Comparison of ENCODE assay signal across 20 mouse cellular contexts in the genomic region with DNA sequence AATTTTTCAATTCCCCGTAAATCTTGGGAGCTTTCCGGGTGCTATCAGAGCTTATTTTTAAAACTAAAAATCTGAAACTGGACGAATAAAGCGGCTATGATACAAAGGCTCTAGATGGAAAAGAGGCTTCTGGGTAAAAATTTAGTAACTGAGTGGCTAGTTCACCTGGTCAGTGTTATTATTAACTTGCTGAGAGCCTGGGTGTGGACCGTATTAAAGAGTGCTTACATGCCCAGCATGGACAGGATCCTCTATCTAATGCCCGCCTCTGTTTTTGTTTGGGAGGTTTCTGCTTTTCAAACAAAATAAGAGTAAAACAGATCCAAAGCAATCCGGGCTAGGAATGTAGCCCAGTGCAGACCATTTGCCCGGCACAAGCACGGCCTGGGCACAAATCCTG. TPM values are rescaled to one million over a fixed set of nuclear protein-coding genes. Genes with fewer than 3 reads are reported as not detected.
"Had no signal": no experiment of that assay in that cellular context is flagged by ENCODE, and none has a peak within 500 bp of the region (broad histone marks: within the 10 kb centered on the region; RNA-seq: fewer than 3 reads in every experiment).

No protein-coding gene starts in this region.

- H3K9ac ChIP-seq: neural tube, embryonic 15.5 days; stomach, embryonic 15.5 days had no signal

- DNase-seq: retina, postnatal 1 day; right cerebral cortex, adult 18-20 months; right cerebral cortex, postnatal 14 days; right cerebral cortex, postnatal 25 days; right cerebral cortex, postnatal 4 days; spleen, adult 18-20 months; thymus, adult 18-20 months; thymus, adult 2 months; thymus, postnatal 14 days; thymus, postnatal 25 days; thymus, postnatal 36 days; thymus, postnatal 4 days had no signal

- H3K27me3 ChIP-seq: neural tube, embryonic 15.5 days; stomach, embryonic 15.5 days had no signal

- H3K4me2 ChIP-seq: neural tube, embryonic 15.5 days; stomach, embryonic 15.5 days had no signal

- H3K9me3 ChIP-seq: neural tube, embryonic 15.5 days; stomach, embryonic 15.5 days had no signal

- H3K27ac ChIP-seq: neural tube, embryonic 15.5 days; stomach, embryonic 15.5 days; stomach, postnatal 0 days had no signal

- H3K4me3 ChIP-seq: neural tube, embryonic 15.5 days; stomach, embryonic 15.5 days had no signal

RNA-seq across cellular contexts. Expression of gene Atp6v0a4, which starts 16.0 kb away (rescaled TPM):
- polyA plus RNA-seq: small intestine, adult 2 months had no signal

RNA-seq across cellular contexts. Expression of gene Tmem213, which starts 31.3 kb away (rescaled TPM):
- polyA plus RNA-seq: neural tube, embryonic 14.5 days; neural tube, embryonic 15.5 days; small intestine, adult 2 months; spleen, adult 2 months; testis, adult 2 months; urinary bladder, adult 2 months had no signal
